Mouse (Mus musculus) lung, postnatal 25 days (tissue): ENCODE data around the gene Lrfn4.
"Not testable (repeated sequence)": the region's sequence is repeated elsewhere in the genome, so short reads cannot be mapped to it uniquely, and the experiment has no call there.

Source experiments
- DNase-seq: peaks from one replicate; pipeline ENCODE4 v3.0.0; 2022; ENCODE audit warnings: low spot score

The Lrfn4 gene

GRCm38 (mm10) chr19:4610109-4610508 is 5.4 kb downstream of the Lrfn4 start:
- DNase-seq: peak; percentile 41

- DNase-seq: no peak
These were observed 7.0 kb downstream of the Lrfn4 start for GRCm38 (mm10) chr19:4608511-4608910.

- no peak for DNase-seq
These were observed 8.1 kb downstream of the Lrfn4 start for GRCm38 (mm10) chr19:4607406-4607805.

- DNase-seq: no peak
These were observed 9.8 kb downstream of the Lrfn4 start for GRCm38 (mm10) chr19:4605654-4606053.

- peak; percentile 60 for DNase-seq
These were observed 11.4 kb downstream of the Lrfn4 start for GRCm38 (mm10) chr19:4603801-4604723.

- DNase-seq: no peak
These were observed 13.0 kb downstream of the Lrfn4 start for GRCm38 (mm10) chr19:4602459-4602858.

GRCm38 (mm10) chr19:4596071-4596470 is 19.4 kb downstream of the Lrfn4 start:
- no peak for DNase-seq

GRCm38 (mm10) chr19:4593792-4594522 is 21.5 kb downstream of the Lrfn4 start:
- no peak for DNase-seq

GRCm38 (mm10) chr19:4590025-4590424 is 25.4 kb downstream of the Lrfn4 start:
- DNase-seq: peak; percentile 56

GRCm38 (mm10) chr19:4589081-4589480 is 26.4 kb downstream of the Lrfn4 start:
- DNase-seq: no peak

- DNase-seq: no peak
These were observed 27.0 kb downstream of the Lrfn4 start for GRCm38 (mm10) chr19:4588430-4588829.

- DNase-seq: no peak
These were observed 28.0 kb downstream of the Lrfn4 start for GRCm38 (mm10) chr19:4587426-4587825.

GRCm38 (mm10) chr19:4586783-4587182 is 28.7 kb downstream of the Lrfn4 start:
- not testable (repeated sequence) for DNase-seq

GRCm38 (mm10) chr19:4583856-4584255 is 31.6 kb downstream of the Lrfn4 start:
- no peak for DNase-seq

GRCm38 (mm10) chr19:4579296-4579695 is 36.2 kb downstream of the Lrfn4 start:
- no peak for DNase-seq

GRCm38 (mm10) chr19:4578799-4579198 is 36.7 kb downstream of the Lrfn4 start:
- peak; percentile 66 for DNase-seq

- DNase-seq: no peak
These were observed 42.2 kb downstream of the Lrfn4 start for GRCm38 (mm10) chr19:4573241-4573640.

GRCm38 (mm10) chr19:4572467-4572866 is 43.0 kb downstream of the Lrfn4 start:
- DNase-seq: peak; percentile 27

GRCm38 (mm10) chr19:4572061-4572460 is 43.4 kb downstream of the Lrfn4 start:
- no peak for DNase-seq

GRCm38 (mm10) chr19:4571658-4572057 is 43.8 kb downstream of the Lrfn4 start:
- DNase-seq: no peak

GRCm38 (mm10) chr19:4570815-4571214 is 44.7 kb downstream of the Lrfn4 start:
- DNase-seq: no peak

- DNase-seq: no peak
These were observed 45.2 kb downstream of the Lrfn4 start for GRCm38 (mm10) chr19:4570237-4570613.
